Mouse (Mus musculus) cerebellum, adult 2 months (tissue): Measurements from ENCODE around the gene Igfbp6. TPM values are rescaled to one million over a fixed set of nuclear protein-coding genes. Genes with fewer than 3 reads are reported as not detected.

Experiments
- DNase-seq, 2 experiments: peaks; one replicate each; pipeline ENCODE4 v3.0.0; 2021
- H3K27ac ChIP-seq: fragments of 200-500 bp; 2 replicates; pipeline ENCODE4 v1.5.1; 2012; ENCODE audit warnings: low read length, control low read depth, inconsistent platforms; ENCODE audit not compliant: insufficient read depth
- H3K27me3 ChIP-seq: fragments of 200-500 bp; 2 replicates; pipeline ENCODE4 v1.6.1; 2012; ENCODE audit warnings: inconsistent platforms, mild to moderate bottlenecking, low read length, moderate library complexity; ENCODE audit not compliant: control insufficient read depth, insufficient read depth
- H3K4me1 ChIP-seq: fragments of 200-500 bp; 2 replicates; pipeline ENCODE4 v1.6.1; 2011; ENCODE audit warnings: low read length; ENCODE audit not compliant: control insufficient read depth, insufficient read depth
- H3K4me3 ChIP-seq: fragments of 200-500 bp; replicated peaks from 2 replicates; pipeline ENCODE3; 2011; ENCODE audit warnings: mild to moderate bottlenecking, low read depth, low read length, control low read depth; ENCODE audit not compliant: insufficient read depth
- CTCF ChIP-seq: fragments of 200-500 bp; IDR thresholded peaks from 2 replicates; pipeline ENCODE4 v1.5.1; 2011; ENCODE audit warnings: low read depth, mild to moderate bottlenecking, control low read depth, low read length, moderate library complexity, borderline replicate concordance; ENCODE audit not compliant: insufficient read depth
- POLR2A ChIP-seq: fragments of 200-500 bp; IDR thresholded peaks from 2 replicates; pipeline ENCODE4 v1.6.1; 2011; ENCODE audit warnings: low read length, control low read depth, borderline replicate concordance; ENCODE audit not compliant: insufficient read depth
- WGBS: fragments of 180-500 bp; shearing (Covaris S2); methylation state at CpG from one replicate; pipeline ENCODE4 v1.1.7; 2018; 5-methylcytosine and 5-hydroxymethylcytosine counted together
- polyA plus RNA-seq: library from polyadenylated mRNA; depleted of rRNA; stranded (reverse); fragments of >200 nt; gene quantifications from 2 replicates; pipeline ENCODE4 v1.2.3, GENCODE M21; 2012

Igfbp6 gene
- polyA plus RNA-seq, 1 experiment = 15.0 TPM

GRCm38 (mm10) chr15:102160415-102161060 is 16.4 kb downstream of the Igfbp6 start:
- DNase-seq = no peak
- Histone ChIP-seq H3K4me1 (peaks cover 3% of the 10 kb centered on the region; the same call in 1 of the 2 replicates), H3K27ac (no peak overlapping the region), H3K27me3 (no peaks in the 10 kb centered on the region), H3K4me3 (no peak overlapping the region)
- 66% methylated on average over 27 of the region's 27 CpGs for WGBS
- TF ChIP-seq CTCF = no peak
- TF ChIP-seq POLR2A = no peak

- no peak for DNase-seq
- WGBS = 45% methylated on average over 3 of the region's 3 CpGs
Measured at GRCm38 (mm10) chr15:102163900-102164693, 19.9 kb downstream of the Igfbp6 start.

GRCm38 (mm10) chr15:102165468-102166100 is 21.4 kb downstream of the Igfbp6 start:
- DNase-seq = no peak
- H3K27ac ChIP-seq = no peak overlapping the region
- no peaks in the 10 kb centered on the region for H3K4me1 ChIP-seq
- WGBS = 40% methylated on average over 6 of the region's 6 CpGs
- H3K27me3 ChIP-seq = no peaks in the 10 kb centered on the region
- TF ChIP-seq POLR2A (no peak), CTCF (no peak)
- no peak overlapping the region for H3K4me3 ChIP-seq

More at GRCm38 (mm10) chr15:102163900-102164693, 19.9 kb downstream of the Igfbp6 start:
- H3K27me3 ChIP-seq = no peaks in the 10 kb centered on the region
- TF ChIP-seq CTCF (no peak), POLR2A (no peak)
- H3K4me1 ChIP-seq = no peaks in the 10 kb centered on the region
- H3K4me3 ChIP-seq = no peak overlapping the region
- no peak overlapping the region for H3K27ac ChIP-seq

GRCm38 (mm10) chr15:102167620-102168021 is 23.5 kb downstream of the Igfbp6 start:
- H3K4me1 ChIP-seq = no peaks in the 10 kb centered on the region

GRCm38 (mm10) chr15:102169064-102169463 is 24.9 kb downstream of the Igfbp6 start:
- H3K27me3 ChIP-seq = no peaks in the 10 kb centered on the region
- H3K4me1 ChIP-seq = no peaks in the 10 kb centered on the region
- WGBS = 63% methylated on average over 2 of the region's 2 CpGs
- DNase-seq = no peak
- TF ChIP-seq CTCF (no peak), POLR2A (no peak)
- no peak overlapping the region for H3K4me3 ChIP-seq
- no peak overlapping the region for H3K27ac ChIP-seq

More at GRCm38 (mm10) chr15:102167620-102168021, 23.5 kb downstream of the Igfbp6 start:
- 63% methylated on average over 6 of the region's 6 CpGs for WGBS
- H3K27ac ChIP-seq = no peak overlapping the region
- no peak for TF ChIP-seq CTCF
- TF ChIP-seq POLR2A = no peak
- H3K27me3 ChIP-seq = no peaks in the 10 kb centered on the region
- H3K4me3 ChIP-seq = no peak overlapping the region
- DNase-seq = no peak

- Histone ChIP-seq H3K4me3 (no peak overlapping the region), H3K27me3 (no peaks in the 10 kb centered on the region), H3K4me1 (peaks cover 2% of the 10 kb centered on the region; the same call in 1 of the 2 replicates), H3K27ac (no peak overlapping the region)
- DNase-seq = no peak
- TF ChIP-seq POLR2A = no peak
- TF ChIP-seq CTCF = no peak
- 99% methylated on average over 3 of the region's 3 CpGs for WGBS
Measured at GRCm38 (mm10) chr15:102173581-102173980, 29.4 kb downstream of the Igfbp6 start.

GRCm38 (mm10) chr15:102175736-102176319 is 31.7 kb downstream of the Igfbp6 start:
- Histone ChIP-seq H3K27me3 (no peaks in the 10 kb centered on the region), H3K4me3 (no peak overlapping the region), H3K27ac (no peak overlapping the region), H3K4me1 (peaks cover 2% of the 10 kb centered on the region; the same call in 1 of the 2 replicates)
- WGBS = 91% methylated on average over 16 of the region's 16 CpGs
- TF ChIP-seq POLR2A (no peak), CTCF (no peak)
- no peak for DNase-seq
